Mouse (Mus musculus) limb, embryonic 12.5 days (tissue): ENCODE data around the gene Il11ra1. TPM values are rescaled to one million over a fixed set of nuclear protein-coding genes. Genes with fewer than 3 reads are reported as not detected.

Source experiments
- polyA plus RNA-seq: library from polyadenylated mRNA; unstranded; fragments of >200 nt; fragmentation: Nextera tagmentation; extraction: Ambion mirVana; gene quantifications from 2 replicates; pipeline ENCODE4 v1.2.1, GENCODE M21; 2016

The Il11ra1 gene
- polyA plus RNA-seq, 1 experiment from 2014 or later = 302 TPM

Other genes starting within 250 kb of the Il11ra1 start
- gene Kif24, start 235.1 kb upstream of the Il11ra1 start, polyA plus RNA-seq = 11.6 and 11.7 TPM in 2 replicates
- gene Nudt2, start 234.8 kb upstream of the Il11ra1 start, polyA plus RNA-seq = 49.9 and 50.1 TPM in 2 replicates
- gene AI464131, start 196.9 kb upstream of the Il11ra1 start, polyA plus RNA-seq = 2.3 and 3.1 TPM in 2 replicates
- gene 1110017D15Rik, start 182.7 kb upstream of the Il11ra1 start, polyA plus RNA-seq = 1.5 TPM in 2 replicates
- gene Fam219a, start 130.5 kb upstream of the Il11ra1 start, polyA plus RNA-seq = 2.0 and 2.4 TPM in 2 replicates
- 0.35 and 0.48 TPM in 2 replicates for gene Dnaic1, start 130.2 kb upstream of the Il11ra1 start, polyA plus RNA-seq
- 21.9 and 22.2 TPM in 2 replicates for gene Enho, start 59.7 kb upstream of the Il11ra1 start, polyA plus RNA-seq
- gene Cntfr, start 2.9 kb upstream of the Il11ra1 start, polyA plus RNA-seq = 4.7 and 5.5 TPM in 2 replicates
- gene Rpp25l, start 13.5 kb downstream of the Il11ra1 start, polyA plus RNA-seq = 82.9 and 84.6 TPM in 2 replicates
- 103 and 104 TPM in 2 replicates for gene Dctn3, start 23.2 kb downstream of the Il11ra1 start, polyA plus RNA-seq
- gene Arid3c, start 31.2 kb downstream of the Il11ra1 start, polyA plus RNA-seq = not detected in 2 replicates
- gene Galt, start 55.2 kb downstream of the Il11ra1 start, polyA plus RNA-seq = 39.4 and 41.7 TPM in 2 replicates
- gene Sigmar1, start 56.2 kb downstream of the Il11ra1 start, polyA plus RNA-seq = 61.1 and 62.2 TPM in 2 replicates
- gene Ccl27a, start 74.3 kb downstream of the Il11ra1 start, polyA plus RNA-seq = 55.4 and 59.4 TPM in 2 replicates
- gene Gm21541, start 203.6 kb downstream of the Il11ra1 start, polyA plus RNA-seq = not detected in 2 replicates
- gene Gm20878, start 241.6 kb downstream of the Il11ra1 start, polyA plus RNA-seq = 3.5 and 3.8 TPM in 2 replicates